Mouse (Mus musculus): ENCODE data around the gene Igfbp7.

DNA sequence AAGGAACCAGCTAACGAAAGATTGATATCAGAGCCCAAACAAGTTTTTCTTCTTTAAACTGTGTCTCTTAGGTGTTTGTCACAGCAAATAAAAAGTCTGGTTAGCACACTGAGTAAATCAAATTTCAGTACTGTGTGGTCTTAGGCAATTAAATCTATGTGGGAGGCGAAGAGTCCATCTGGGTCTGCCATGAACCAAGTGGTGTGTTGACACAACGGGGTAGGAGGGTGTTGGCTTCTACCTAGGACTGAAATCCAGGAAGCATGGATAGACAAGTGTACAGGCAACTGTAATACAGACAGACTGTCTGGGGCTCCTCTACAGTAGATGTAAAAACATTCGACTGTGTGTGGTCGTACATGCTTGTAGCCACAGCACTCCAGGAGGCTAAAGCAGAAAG, 38.4 kb downstream of the Igfbp7 start:
- TF ChIP-seq CTCF (IDR thresholded peaks at IDR 0.05; ENCODE audit: low read depth) (no peak), EP300 (optimal IDR thresholded peaks at IDR 0.05) (no peak)

Measured in stomach, postnatal 0 days (tissue).